In the genomic region with DNA sequence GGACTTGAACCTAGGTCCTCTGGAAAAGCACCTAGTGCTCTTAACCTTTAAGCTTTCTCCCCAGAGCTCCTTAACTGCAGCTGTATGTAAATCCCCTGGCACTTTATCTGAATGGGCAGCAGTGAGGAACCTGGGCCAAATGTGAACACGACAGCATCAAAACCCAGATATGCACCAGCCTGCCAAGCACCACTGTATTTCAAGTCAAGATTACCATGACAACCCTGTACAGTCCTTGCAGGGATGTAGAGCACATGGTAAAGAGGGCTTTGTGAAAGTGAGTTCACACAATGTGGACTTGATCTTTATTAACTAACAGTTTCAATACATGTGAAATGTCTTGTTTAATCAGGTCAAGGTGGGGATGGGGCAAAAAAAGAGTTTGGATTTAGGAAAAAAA, we compare ENCODE assay signal across 20 mouse cellular contexts.
DNase-seq lines count a peak whose midpoint lies in the region; ATAC-seq and TF ChIP-seq lines count a peak whose summit lies in the region.
"Had no signal": no experiment of that assay in that cellular context is flagged by ENCODE, and none has a peak within 500 bp of the region (broad histone marks: within the 10 kb centered on the region; RNA-seq: fewer than 3 reads in every experiment).

No protein-coding gene starts in this region.

- 24% methylated on average over 1 of the region's 1 CpGs for WGBS in forebrain, embryonic 14.5 days
- 69% methylated on average over 1 of the region's 1 CpGs for WGBS in forebrain, embryonic 11.5 days
- WGBS in neural tube, embryonic 12.5 days = 39% methylated on average over 1 of the region's 1 CpGs
- 12% methylated on average over 1 of the region's 1 CpGs for WGBS in midbrain, postnatal 0 days

- H3K27ac ChIP-seq in forebrain, embryonic 14.5 days (ENCODE audit: low read depth, low read length) = no peak overlapping the region
- H3K27ac ChIP-seq in forebrain, embryonic 11.5 days (ENCODE audit: low read depth, low read length) = no peak overlapping the region
- H3K27ac ChIP-seq in neural tube, embryonic 12.5 days = no peak overlapping the region
- no peak overlapping the region for H3K27ac ChIP-seq in midbrain, postnatal 0 days (ENCODE audit: low read depth, low read length)
- H3K27ac ChIP-seq: limb, embryonic 13.5 days; liver, embryonic 12.5 days; stomach, embryonic 15.5 days had no signal

- no peak overlapping the region for H3K4me3 ChIP-seq in forebrain, embryonic 14.5 days (ENCODE audit: low read depth, low read length)
- no peak overlapping the region for H3K4me3 ChIP-seq in forebrain, embryonic 11.5 days (ENCODE audit: low read depth, low read length)
- no peak overlapping the region for H3K4me3 ChIP-seq in neural tube, embryonic 12.5 days
- no peak overlapping the region for H3K4me3 ChIP-seq in midbrain, postnatal 0 days (ENCODE audit: low read depth, low read length)
- H3K4me3 ChIP-seq: limb, embryonic 13.5 days; liver, embryonic 12.5 days; stomach, embryonic 15.5 days had no signal

- no peaks in the 10 kb centered on the region for H3K9me3 ChIP-seq in forebrain, embryonic 14.5 days (replicated peaks; ENCODE audit: control insufficient read depth, low read length)
- no peaks in the 10 kb centered on the region for H3K9me3 ChIP-seq in forebrain, embryonic 11.5 days (ENCODE audit: control insufficient read depth, low read length)
- no peaks in the 10 kb centered on the region for H3K9me3 ChIP-seq in neural tube, embryonic 12.5 days
- H3K9me3 ChIP-seq in midbrain, postnatal 0 days (ENCODE audit: low read length) = no peaks in the 10 kb centered on the region
- H3K9me3 ChIP-seq: limb, embryonic 13.5 days; liver, embryonic 12.5 days; stomach, embryonic 15.5 days had no signal

- DNase-seq in forebrain, embryonic 14.5 days (ENCODE audit: low spot score) = peak; percentile 39
- no peak for DNase-seq in forebrain, embryonic 11.5 days (ENCODE audit: low spot score)
- no peak for DNase-seq in neural tube, embryonic 10.5 days (ENCODE audit: extremely low spot score, low spot score)
- peak; percentile 40 for DNase-seq in midbrain, postnatal 0 days (ENCODE audit: low spot score)
- DNase-seq in lung, postnatal 14 days = no peak
- no peak for DNase-seq in retina, embryonic 14.5 days (ENCODE audit: low spot score)
- DNase-seq: adrenal gland, postnatal 14 days; cerebellum, adult 8-10 months; gastrocnemius, postnatal 10 days; kidney, postnatal 4 days; lung, adult 18-20 months; lung, postnatal 10 days; thymus, adult 2 months; thymus, postnatal 4 days had no signal

- H3K9ac ChIP-seq in forebrain, embryonic 14.5 days (ENCODE audit: low read length) = no peak overlapping the region
- no peak overlapping the region for H3K9ac ChIP-seq in forebrain, embryonic 11.5 days (ENCODE audit: low read length)
- H3K9ac ChIP-seq in neural tube, embryonic 12.5 days = no peak overlapping the region
- H3K9ac ChIP-seq in midbrain, postnatal 0 days (replicated peaks; ENCODE audit: low read length, poor library complexity, severe bottlenecking) = no peak overlapping the region
- H3K9ac ChIP-seq: limb, embryonic 13.5 days; liver, embryonic 12.5 days; stomach, embryonic 15.5 days had no signal

- ATAC-seq in forebrain, embryonic 14.5 days = peak; percentile 63; the same call in 1 of the 2 replicates
- no peak for ATAC-seq in forebrain, embryonic 11.5 days (replicated peaks; ENCODE audit: low FRiP score)
- 0 out of 2 replicates have a peak, but pooled peaks have one; percentile 61 for ATAC-seq in neural tube, embryonic 12.5 days (ENCODE audit: low FRiP score, low read depth)
- ATAC-seq in midbrain, postnatal 0 days (ENCODE audit: low FRiP score) = peak; percentile 66; the same call in 1 of the 2 replicates
- ATAC-seq: intestine, postnatal 0 days; liver, embryonic 12.5 days had no signal

- no peak overlapping the region for H3K4me2 ChIP-seq in forebrain, embryonic 14.5 days (ENCODE audit: low read length)
- no peak overlapping the region for H3K4me2 ChIP-seq in forebrain, embryonic 11.5 days (ENCODE audit: low read depth, low read length, severe bottlenecking)
- no peak overlapping the region for H3K4me2 ChIP-seq in neural tube, embryonic 12.5 days (replicated peaks)
- no peak overlapping the region for H3K4me2 ChIP-seq in midbrain, postnatal 0 days (ENCODE audit: low read depth, low read length, poor library complexity, severe bottlenecking)
- H3K4me2 ChIP-seq: heart, embryonic 11.5 days; limb, embryonic 13.5 days; liver, embryonic 12.5 days; stomach, embryonic 15.5 days had no signal

- no peaks in the 10 kb centered on the region for H3K4me1 ChIP-seq in forebrain, embryonic 14.5 days (ENCODE audit: control insufficient read depth, insufficient read depth, low read length)
- no peaks in the 10 kb centered on the region for H3K4me1 ChIP-seq in forebrain, embryonic 11.5 days (replicated peaks; ENCODE audit: control insufficient read depth, insufficient read depth, low read length)
- H3K4me1 ChIP-seq in neural tube, embryonic 12.5 days = no peaks in the 10 kb centered on the region
- H3K4me1 ChIP-seq in midbrain, postnatal 0 days (ENCODE audit: insufficient read depth, low read length) = 0 out of 2 replicates have a peak, but pooled peaks cover 3% of the 10 kb centered on the region
- H3K4me1 ChIP-seq: limb, embryonic 13.5 days; liver, embryonic 12.5 days; stomach, embryonic 15.5 days had no signal

- H3K36me3 ChIP-seq in forebrain, embryonic 14.5 days (ENCODE audit: control insufficient read depth, insufficient read depth, low read length) = no peaks in the 10 kb centered on the region
- H3K36me3 ChIP-seq in forebrain, embryonic 11.5 days (ENCODE audit: control insufficient read depth, insufficient read depth, low read length) = no peaks in the 10 kb centered on the region
- no peaks in the 10 kb centered on the region for H3K36me3 ChIP-seq in neural tube, embryonic 12.5 days
- no peaks in the 10 kb centered on the region for H3K36me3 ChIP-seq in midbrain, postnatal 0 days (ENCODE audit: insufficient read depth, low read length)
- H3K36me3 ChIP-seq: limb, embryonic 13.5 days; liver, embryonic 12.5 days; stomach, embryonic 15.5 days had no signal

- no peaks in the 10 kb centered on the region for H3K27me3 ChIP-seq in forebrain, embryonic 14.5 days (replicated peaks; ENCODE audit: control insufficient read depth, insufficient read depth, low read length)
- H3K27me3 ChIP-seq in forebrain, embryonic 11.5 days (ENCODE audit: control insufficient read depth, insufficient read depth, low read length) = no peaks in the 10 kb centered on the region
- H3K27me3 ChIP-seq in neural tube, embryonic 12.5 days (replicated peaks) = no peaks in the 10 kb centered on the region
- no peaks in the 10 kb centered on the region for H3K27me3 ChIP-seq in midbrain, postnatal 0 days (ENCODE audit: insufficient read depth, low read length)
- H3K27me3 ChIP-seq: limb, embryonic 13.5 days; liver, embryonic 12.5 days; stomach, embryonic 15.5 days had no signal

- TF ChIP-seq CTCF in midbrain, postnatal 0 days (IDR thresholded peaks at IDR 0.05) = no peak

Comparison
In these comparisons a context has a peak if more than half of its experiments do, and no peak if none do; other contexts are left out.
1. DNase-seq: peak in forebrain, embryonic 14.5 days (single experiment) and midbrain, postnatal 0 days (single experiment); none in forebrain, embryonic 11.5 days (single experiment), neural tube, embryonic 10.5 days (single experiment), lung, postnatal 14 days (single experiment) and retina, embryonic 14.5 days (single experiment).